Mouse (Mus musculus): ENCODE results near the gene Mindy2. TPM values are rescaled to one million over a fixed set of nuclear protein-coding genes. Genes with fewer than 3 reads are reported as not detected.

Gene Mindy2
- total RNA-seq (2021) = 10 to 100 TPM; 32.7 to 34.8 TPM

DNA sequence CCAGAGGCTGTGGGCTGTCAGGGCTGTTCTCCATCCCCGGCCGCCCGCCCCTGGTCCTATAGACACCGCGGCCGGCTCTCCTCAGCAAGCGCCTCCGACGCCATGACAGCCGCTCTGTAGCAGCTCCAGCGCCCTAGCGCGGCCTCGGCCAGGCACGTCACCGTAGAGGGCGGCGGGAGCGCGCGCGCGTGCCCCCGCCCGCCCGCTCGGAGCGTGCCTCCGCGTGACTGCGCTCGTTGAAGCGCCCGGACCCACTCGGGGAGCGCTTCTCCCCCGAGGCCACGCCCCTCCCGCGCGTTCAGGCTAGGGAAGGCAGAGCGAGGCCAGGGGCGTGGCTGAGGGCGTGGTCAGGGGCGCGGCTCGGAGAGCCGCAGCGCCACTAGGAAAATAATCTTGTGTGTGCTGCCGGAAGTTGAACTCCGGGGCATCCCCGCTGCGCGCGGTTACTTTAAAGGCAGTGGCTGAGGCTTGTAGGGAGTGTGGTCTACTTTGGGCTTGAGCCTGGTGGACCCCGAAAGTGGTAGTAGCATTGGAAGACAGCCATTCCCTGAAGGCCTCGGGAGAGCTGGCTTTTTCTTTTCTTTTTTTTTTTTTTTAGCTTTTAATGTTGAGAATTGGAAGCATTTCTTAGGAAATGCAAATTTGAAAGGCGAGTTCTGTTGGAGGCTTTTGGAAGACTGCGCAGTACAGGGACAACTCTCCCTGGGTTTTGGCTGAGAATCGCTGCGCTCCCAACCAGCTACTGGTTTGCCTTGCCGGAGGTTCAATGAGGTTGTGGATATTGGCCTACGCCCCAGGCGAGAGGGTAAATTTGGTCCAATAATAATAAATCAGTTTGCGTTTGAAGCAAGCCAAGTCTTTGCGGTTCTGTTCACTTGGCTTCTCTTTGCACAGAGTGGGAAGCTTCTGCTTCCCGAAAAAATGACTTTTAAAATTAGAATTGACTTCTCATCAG is at the start of gene Mindy2:
Gene Mindy2, minus strand, starts transcription at position 162 of the 955 bp plus-strand sequence.
- intact Hi-C loops (cut with DNase I) = loop anchor here (2.0 kb wide), 1 partner anchor 22 kb away; the partner anchor contains the start of gene Adam10
- peak; percentile 98 for DNase-seq

DNA sequence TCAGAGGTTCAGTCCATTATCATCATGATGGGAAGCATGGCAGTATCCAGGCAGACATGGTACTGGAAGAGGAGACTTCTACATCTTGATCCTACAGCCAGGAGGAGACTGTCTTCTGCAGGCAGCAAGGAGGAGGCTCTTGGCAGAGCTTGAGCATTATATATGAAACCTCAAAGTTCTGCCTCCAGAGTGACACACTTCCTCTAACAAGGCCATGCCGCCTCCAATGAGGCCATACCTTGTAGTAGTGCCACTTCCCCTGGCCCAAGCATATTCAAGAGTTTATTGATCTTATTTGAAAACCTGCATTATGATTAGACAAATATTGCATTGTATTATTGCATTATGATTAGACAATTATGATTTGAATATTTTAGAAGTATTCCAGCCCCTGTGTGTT is 49.5 kb upstream of the Mindy2 start:
- DNase-seq = no peak
- intact Hi-C loops (cut with DNase I) = no loop called here

DNA sequence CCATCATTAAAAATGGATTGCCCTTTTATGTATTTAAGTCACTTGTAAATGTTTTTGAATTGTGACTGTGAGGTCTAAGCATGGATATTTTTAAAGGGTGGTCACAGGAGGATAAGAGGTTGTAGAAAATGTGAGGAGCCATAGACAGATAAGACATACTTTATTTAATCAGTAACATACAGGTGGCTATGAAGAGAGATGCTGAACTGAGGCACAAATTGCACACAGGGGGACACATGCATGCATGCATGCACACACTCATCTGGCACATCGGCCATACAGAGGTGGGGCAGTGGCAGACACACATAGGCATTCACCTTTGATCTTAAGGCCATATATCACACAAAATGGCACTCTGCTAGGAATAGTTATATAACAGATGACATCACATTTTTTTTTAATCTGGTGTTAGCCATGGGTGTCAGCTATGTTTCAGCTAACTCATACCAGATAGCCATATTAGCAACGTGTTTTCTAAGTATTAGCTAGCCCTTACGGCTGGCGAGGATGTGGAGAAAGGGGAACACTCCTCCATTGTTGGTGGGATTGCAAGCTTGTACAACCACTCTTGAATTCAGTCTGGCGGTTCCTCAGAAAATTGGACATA is 46.7 kb upstream of the Mindy2 start:
- no peak for DNase-seq
- intact Hi-C loops (cut with DNase I) = no loop called here

DNA sequence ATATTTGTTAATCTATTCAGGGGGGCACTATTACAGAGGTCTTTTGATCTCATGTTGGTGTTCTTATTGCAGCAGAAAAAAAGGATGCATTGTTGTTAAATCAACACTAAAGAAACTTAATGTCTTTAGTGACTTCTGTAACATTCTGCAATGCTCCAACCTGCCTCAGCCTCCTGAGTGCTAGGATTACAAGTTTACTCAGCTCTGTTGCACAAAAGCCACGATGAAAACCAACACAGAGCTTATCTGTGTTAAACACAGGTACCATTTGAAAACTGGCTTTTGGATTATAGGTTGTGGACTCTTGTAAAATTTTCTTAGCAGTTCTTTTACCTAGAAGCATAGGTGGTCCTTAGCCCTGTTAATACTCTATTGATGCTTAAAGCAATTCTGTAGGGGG is 41.1 kb upstream of the Mindy2 start:
- DNase-seq = no peak
- intact Hi-C loops (cut with DNase I) = no loop called here

DNA sequence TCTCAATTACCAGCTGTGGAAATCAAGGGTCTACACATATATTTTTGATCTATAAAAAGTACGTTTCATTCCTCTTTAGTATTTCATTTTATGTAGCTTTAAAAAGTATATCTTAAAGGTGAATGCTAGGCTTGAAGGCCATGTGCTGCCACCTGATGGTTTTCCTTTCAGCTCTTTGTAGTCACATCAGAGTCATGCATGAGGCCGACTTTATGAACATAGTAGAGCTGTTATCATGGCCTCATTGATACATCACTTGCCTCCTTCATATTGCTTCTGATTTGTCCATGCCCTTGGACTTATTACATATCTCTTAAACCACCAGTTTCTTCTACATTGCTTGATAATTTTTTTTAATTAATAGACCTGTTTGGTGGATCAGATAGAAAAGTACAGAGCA is 38.7 kb upstream of the Mindy2 start:
- no peak for DNase-seq
- intact Hi-C loops (cut with DNase I) = no loop called here

DNA sequence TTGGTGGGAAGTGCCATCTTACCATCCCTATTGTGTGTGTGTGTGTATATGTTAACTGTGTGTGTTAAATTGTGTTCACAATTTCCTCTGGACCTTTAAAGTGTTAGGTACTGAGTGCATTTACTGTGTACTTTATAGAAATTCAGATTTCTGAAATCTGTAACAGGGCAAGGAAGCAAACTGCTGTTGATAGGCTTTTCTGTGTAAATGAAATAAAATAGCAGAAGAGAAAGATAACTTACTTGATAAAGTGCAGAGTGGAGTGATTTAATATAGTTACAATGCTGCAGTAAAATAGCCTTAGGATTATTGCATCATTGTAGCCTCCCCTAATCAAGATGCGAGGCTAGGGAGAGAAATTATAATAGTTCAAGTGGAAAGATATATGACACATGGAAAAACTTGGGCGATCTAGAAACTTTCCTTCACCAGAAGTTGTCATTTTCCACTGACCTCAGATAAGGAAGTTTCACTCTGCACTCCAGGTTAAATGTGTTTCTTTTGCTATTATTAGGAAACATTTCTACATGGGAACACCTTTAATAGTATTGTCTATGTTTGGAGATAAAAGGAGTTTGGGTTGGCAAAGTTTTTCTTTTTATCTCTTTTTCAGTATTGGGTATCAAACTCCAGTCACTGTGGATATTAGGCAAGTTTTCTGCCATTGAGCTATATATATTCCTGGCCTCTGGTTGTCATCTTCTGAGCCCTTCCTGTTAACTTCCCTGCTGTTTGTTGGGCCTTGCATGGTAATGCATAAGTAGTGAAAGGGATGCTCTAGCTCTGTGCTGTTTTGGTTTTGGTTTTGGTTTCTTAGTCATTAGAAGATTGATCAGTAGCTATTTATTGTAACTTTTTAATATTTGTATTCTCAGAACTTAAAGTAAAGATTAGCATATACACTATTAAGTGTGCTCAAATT is 35.1 kb upstream of the Mindy2 start:
- DNase-seq = no peak
- intact Hi-C loops (cut with DNase I) = loop anchor here (5.0 kb wide), 1 partner anchor 50 kb away; no protein-coding TSS in a partner anchor

DNA sequence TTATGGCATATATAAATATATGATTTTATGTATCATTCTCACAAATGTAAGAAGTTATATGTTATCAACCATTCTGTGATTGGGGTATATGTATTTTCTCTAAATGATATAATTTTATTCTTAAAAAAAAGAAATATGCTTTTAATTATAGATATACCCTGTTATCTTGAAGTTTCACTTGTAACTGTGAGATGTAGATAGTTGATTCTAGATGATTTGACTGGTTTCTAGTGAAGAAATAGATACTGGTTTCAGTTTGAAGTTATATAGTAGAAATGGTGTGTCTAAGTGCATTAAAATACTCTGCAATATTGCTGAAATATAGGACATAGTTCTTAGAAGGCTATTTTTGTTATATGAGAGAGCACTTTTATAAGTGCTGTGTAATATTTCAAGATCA is 33.6 kb upstream of the Mindy2 start:
- intact Hi-C loops (cut with DNase I) = loop anchor here (5.0 kb wide), 1 partner anchor 52 kb away; no protein-coding TSS in a partner anchor
- DNase-seq = no peak

DNA sequence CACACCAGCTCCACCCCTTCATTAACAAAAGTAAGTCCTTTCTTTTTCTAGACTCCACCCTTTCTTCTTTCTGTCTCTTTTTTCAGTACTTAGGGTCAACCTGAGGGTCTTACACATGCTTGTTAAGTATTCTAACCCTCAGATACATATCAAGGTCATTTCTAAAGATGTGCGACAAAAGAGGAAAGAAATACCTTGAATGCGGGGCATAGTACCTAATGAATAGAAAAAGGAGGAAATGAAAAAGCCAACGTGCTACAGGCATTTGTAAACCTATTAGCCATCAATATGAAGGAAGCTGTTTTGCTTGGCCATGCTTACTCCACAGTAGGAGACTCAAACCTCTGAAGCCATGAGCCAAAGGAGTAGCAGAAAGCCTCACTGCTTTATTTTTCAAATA is 33.0 kb upstream of the Mindy2 start:
- DNase-seq = no peak
- intact Hi-C loops (cut with DNase I) = loop anchor here (5.0 kb wide), 1 partner anchor 52 kb away; no protein-coding TSS in a partner anchor

DNA sequence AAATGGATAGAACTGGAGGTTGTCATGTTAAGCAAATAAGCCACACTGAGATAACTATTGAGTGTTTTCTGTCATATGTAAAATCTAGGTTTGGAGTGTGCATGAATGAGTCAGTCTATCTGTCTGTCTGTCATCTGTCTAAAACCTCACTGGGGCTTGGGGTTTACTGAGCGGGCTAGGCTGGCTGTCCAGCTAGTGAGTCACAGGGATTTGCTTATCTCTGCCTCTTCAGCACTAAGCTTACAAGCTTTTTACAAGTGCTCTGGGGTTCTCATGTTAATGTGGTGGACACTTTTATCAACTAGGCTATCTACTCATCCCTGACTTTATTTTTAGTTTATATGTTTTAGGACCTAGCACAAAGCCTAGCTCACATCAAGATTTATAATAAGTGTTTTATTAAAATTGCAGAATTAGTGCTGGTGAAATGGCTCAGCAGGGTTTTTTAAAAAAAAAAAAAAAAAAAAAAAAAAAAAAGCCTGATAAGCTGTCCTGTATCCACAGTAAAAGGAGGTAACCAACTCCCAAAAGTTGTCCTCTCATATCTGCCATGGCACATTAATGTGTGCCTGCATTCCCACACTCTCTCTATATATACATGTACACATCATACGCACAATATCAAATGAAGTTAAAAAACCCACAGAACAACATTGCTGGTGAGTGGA is 31.5 kb upstream of the Mindy2 start:
- DNase-seq = no peak

DNA sequence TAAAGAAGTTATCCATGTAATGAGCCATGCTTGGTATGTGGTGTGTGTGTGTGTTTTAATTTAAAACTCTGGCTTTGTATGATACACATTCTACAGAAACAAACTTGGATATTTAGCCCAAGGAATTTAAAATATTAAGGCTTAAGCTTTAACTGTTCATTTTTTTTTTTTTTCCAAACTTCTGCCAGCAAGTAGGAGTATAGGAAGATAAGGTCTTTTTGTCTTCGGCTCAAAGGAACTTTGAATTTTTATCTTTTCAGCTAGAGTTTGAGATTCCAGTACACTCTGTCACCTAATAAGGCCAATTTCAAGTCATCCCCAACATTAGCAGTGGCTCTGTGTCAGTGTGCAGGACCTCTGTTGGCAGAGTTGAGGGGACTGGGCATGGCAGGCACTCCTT is 25.2 kb upstream of the Mindy2 start:
- intact Hi-C loops (cut with DNase I) = no loop called here
- no peak for DNase-seq

More for the DNA sequence above, 31.5 kb upstream of the Mindy2 start:
- intact Hi-C loops (cut with DNase I) = no loop called here

DNA sequence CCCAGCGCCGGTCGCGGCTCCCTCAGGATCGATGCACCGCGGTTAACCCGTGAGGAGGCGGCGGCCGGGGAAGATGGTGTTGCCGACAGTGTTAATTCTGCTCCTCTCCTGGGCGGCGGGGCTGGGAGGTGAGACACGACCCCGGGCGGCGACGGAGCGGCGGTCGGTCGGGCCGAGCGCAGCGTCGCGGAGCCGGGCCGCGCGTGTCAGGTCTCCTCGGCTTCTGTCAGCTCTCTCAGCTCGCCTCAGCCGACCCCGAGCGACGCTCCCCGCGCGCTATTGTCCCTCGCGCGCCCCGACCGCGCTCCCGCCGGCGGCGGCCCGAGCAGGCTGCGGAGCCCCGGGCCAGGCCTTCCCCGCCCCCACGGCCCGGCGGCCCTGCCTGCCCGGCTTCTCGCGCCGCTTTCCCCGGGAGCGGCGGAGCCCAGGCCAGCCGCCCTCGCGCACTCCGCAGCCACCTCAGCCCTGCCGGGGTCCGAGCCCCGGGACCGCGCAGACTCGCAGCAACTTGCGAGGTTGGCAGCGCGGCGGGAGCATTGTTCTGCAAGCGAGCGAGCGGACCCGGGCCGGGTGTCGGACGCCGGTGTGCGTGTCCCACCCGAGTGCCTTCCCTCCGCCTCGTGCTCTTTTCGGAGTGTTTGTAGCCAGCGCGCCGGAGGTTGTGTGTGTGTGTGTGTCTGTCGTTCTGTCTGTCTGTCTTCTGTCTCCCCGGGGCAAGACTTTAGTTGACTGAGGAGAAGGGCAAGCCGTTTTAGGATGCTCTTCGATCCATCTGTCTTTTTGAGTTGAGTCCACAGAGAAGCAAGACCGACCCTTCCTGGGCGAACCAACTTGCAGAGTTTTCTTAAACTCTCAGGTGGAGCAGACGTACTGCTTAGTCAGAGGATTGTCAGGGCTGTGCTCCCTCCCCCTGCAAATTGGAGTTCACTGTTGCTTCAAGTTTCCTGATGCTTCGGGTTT is 22.4 kb upstream of the Mindy2 start:
- intact Hi-C loops (cut with DNase I) = loop anchor here (2.0 to 5.0 kb wide), 2 partner anchors 23 to 158 kb away; partner anchors contain the start of genes Gm10642 and Mindy2

DNA sequence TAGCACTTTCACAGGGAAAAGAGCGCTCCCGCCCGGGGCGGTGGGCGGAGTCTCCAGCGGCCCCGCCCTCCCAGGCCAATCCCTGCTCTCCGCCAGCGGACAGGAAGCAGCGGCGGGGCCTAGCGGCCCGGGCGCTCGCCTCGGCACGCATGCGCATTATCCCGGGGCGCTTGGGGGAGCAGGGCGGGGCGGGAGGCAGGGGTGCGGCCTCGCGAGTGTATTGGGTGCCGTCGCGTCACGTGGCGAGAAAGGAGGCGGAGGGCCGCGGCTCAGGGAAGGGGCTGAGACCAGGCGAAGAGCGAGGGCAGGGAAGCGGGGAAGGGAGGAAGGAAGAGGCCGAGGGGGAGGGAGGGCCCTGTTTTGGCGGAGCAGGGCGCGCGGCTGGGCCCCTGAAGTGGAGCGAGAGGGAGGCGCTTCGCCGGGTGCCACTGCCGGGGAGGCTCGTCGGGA is 21.7 kb upstream of the Mindy2 start, which contains the start of gene Adam10:
Gene Adam10, plus strand, starts transcription at position 316 of the 450 bp plus-strand sequence.
- intact Hi-C loops (cut with DNase I) = loop anchor here (2.0 to 5.0 kb wide), 2 partner anchors 22 to 159 kb away; partner anchors contain the start of genes Gm10642 and Mindy2
- peak; percentile 98 for DNase-seq

More for the DNA sequence above, 22.4 kb upstream of the Mindy2 start:
- peak; percentile 58 to 74 for DNase-seq

DNA sequence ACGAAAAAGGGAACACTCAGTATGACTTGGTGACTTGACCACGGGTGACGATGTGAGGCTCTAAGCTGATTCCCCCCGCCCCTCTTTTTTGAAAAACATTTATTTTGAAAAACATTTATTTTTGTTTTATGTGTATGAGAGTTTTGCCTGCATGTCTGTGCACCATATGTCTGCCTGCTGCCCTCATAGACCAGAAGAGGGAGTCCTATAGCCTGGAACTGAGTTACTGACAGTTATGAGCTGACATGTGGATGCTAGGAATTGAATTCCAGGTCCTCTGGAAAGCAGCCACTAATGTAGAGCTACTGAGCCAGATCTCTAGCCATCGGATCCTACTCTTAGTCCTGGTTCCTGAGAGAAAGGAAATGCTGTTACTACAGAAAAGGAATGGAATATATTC is 19.0 kb upstream of the Mindy2 start:
- DNase-seq = no peak
- intact Hi-C loops (cut with DNase I) = loop anchor here (5.0 kb wide), 1 partner anchor 161 kb away; no protein-coding TSS in a partner anchor

DNA sequence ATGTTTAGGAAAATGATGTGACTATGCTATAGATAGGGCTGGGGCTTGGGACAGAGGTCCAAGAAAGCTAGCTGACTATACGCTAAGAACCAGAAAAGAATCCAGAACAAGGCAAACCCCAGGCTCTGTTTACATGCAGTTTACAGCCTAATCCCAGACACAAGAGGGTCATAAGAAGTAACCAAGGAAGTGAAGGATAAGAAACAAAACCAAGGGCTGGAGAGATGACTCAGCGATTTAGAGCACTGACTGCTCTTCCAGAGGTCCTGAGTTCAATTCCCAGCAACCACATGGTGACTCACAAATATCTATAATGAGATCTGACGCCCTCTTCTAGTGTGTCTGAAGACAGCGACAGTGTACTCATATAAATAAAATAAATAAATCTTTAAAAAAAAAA is 18.1 kb upstream of the Mindy2 start:
- DNase-seq = no peak
- intact Hi-C loops (cut with DNase I) = loop anchor here (5.0 kb wide), 1 partner anchor 162 kb away; no protein-coding TSS in a partner anchor

DNA sequence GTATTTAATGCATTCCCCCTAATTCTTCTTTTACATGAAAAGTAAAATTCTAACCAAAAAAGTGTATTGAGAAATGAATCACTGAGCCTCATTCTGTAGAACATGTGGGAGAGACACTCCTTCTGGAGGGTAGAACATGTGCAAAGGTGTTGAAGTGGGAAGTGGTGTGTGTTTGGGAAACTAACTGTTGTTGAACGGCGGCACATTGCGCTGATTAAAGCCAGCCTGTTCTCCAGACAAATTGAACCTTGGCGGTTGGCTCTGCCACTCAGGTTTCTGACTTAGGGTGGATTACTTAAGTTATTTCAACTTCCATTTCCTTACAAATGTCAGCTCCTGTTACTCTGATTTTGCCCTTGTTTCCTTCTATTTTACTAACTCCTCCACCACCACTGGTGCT is 16.7 kb upstream of the Mindy2 start:
- no peak for DNase-seq
- intact Hi-C loops (cut with DNase I) = no loop called here

DNA sequence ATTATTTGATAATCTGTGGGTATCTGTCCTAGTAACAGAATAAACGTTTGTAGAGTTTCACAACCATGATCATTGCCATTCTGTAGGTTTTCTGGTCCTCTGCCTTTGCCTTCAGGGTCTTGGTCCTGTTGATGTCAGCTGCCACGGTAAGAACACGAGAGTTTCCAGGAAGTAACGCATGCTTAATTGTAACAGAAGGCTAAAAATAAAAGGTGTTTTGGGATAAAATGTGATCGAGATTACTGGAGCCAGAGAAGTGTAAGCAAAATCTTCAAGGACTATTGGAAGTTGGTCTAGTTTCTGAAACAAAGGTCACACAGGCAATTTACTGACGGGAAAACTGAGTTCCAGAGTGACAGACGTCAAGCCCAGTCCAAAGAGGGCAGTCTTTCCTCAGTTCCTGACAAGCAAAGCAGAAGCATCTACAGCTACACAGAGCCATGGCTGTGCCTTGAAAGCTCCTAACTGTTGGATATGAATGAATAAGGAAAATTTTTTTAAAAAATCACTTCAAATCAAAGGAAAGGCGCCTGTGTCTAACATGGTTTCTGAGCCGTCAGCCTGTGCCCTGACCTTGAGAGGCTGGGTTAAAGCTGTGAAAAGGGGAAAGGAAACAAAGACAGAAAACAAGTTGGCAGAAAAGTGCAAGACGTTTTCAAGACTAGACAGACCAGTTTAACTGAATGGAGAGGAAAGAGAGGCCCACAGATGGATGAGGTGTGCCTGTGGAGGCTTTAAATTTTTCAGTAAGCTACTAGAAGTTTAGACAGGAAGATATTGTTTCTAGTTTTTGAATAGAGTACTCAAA is 15.0 kb upstream of the Mindy2 start:
- DNase-seq = peak; percentile 32 to 42
- intact Hi-C loops (cut with DNase I) = loop anchor here (2.0 kb wide), 2 partner anchors 259 to 401 kb away; no protein-coding TSS in a partner anchor

DNA sequence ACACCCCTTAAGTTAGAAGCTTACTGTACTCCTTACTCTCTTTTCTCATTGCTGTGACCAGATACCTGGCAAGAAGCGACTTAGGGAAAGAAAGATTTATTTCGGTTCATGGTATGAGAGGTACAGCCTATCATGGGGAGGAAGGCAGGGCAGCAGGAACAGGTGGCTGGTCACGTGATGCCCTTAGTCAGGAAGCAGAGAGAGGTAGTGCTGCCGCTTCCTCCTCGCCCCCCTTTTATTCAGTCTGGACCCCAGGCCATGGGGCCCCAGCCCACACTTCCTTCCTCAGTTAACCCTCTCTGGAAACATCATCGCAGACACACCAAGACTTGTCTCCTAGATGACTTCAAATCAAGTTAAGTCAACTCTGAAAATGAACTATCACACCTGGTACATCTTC is 14.3 kb upstream of the Mindy2 start:
- intact Hi-C loops (cut with DNase I) = loop anchor here (2.0 kb wide), 2 partner anchors 260 to 402 kb away; no protein-coding TSS in a partner anchor
- no peak for DNase-seq

All from heart, postnatal 36 days (tissue).